Mouse (Mus musculus): ENCODE measurements at regions not wholly inside any gene's neighbourhood (a gene's known extent, or its start where the extent isn't known, plus 50 kb on each side); places are given as distances from the start of the nearest gene placed in this dataset.
A peak's percentile ranks its signal among the peaks of the same experiment; 100 is the strongest.

- Histone ChIP-seq H3K9me3 (ENCODE audit: control insufficient read depth, low read depth, low read length) (no peaks in the 10 kb centered on the region), H3K4me3 (ENCODE audit: low read depth, low read length) (no peak overlapping the region), H3K27me3 (ENCODE audit: control insufficient read depth, insufficient read depth, low read length) (no peaks in the 10 kb centered on the region), H3K9ac (replicated peaks; ENCODE audit: low read depth, low read length) (no peak overlapping the region), H3K36me3 (ENCODE audit: control insufficient read depth, insufficient read depth, low read length) (no peaks in the 10 kb centered on the region), H3K27ac (ENCODE audit: low read length) (no peak overlapping the region), H3K4me1 (ENCODE audit: control insufficient read depth, insufficient read depth, low read length) (no peaks in the 10 kb centered on the region), H3K4me2 (replicated peaks; ENCODE audit: low read depth, low read length) (peak overlapping the region; percentile 25)
- 28% methylated on average over 11 of the region's 11 CpGs for WGBS
- ATAC-seq (ENCODE audit: insufficient number of reproducible peaks, insufficient read depth, low FRiP score, low read depth), result peak; percentile 14; the same call in 1 of the 2 replicates
Observed at GRCm38 (mm10) chr16:75343028-75343901, 242.6 kb downstream of the Lipi start.

DNA sequence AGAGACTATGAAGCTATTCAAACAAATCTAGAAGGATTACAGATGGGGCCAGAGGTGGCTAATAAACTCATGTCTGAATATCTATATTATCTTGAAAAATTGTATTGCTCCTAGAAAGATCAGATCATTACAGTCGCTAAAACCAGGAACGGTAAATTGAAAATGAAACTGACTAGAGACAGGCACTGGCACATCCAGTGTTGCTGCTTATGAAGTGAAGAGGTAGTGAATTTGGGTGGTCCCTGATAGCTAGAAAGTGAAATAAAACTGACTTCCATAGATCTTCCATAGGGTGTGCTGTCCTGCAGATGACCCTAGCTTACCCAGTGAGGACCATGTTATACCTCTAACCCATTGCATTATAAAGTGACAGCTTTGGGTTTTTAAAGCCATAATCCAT lies 251.6 kb downstream of the Lipi start:
- H3K27ac ChIP-seq (ENCODE audit: low read length), result no peak overlapping the region
- no peak for ATAC-seq (ENCODE audit: insufficient number of reproducible peaks, insufficient read depth, low FRiP score, low read depth)
- H3K9me3 ChIP-seq (ENCODE audit: control insufficient read depth, low read depth, low read length), result no peaks in the 10 kb centered on the region
- no peaks in the 10 kb centered on the region for H3K27me3 ChIP-seq (ENCODE audit: control insufficient read depth, insufficient read depth, low read length)
- 48% methylated on average over 2 of the region's 2 CpGs for WGBS
- H3K4me3 ChIP-seq (ENCODE audit: low read depth, low read length), result no peak overlapping the region
- no peak overlapping the region for H3K4me2 ChIP-seq (replicated peaks; ENCODE audit: low read depth, low read length)
- no peak overlapping the region for H3K9ac ChIP-seq (replicated peaks; ENCODE audit: low read depth, low read length)
- H3K4me1 ChIP-seq (ENCODE audit: control insufficient read depth, insufficient read depth, low read length), result no peaks in the 10 kb centered on the region
- H3K36me3 ChIP-seq (ENCODE audit: control insufficient read depth, insufficient read depth, low read length), result no peaks in the 10 kb centered on the region

GRCm38 (mm10) chr16:75333750-75334149 lies 252.1 kb downstream of the Lipi start:
- no peaks in the 10 kb centered on the region for H3K36me3 ChIP-seq (ENCODE audit: control insufficient read depth, insufficient read depth, low read length)
- H3K27ac ChIP-seq (ENCODE audit: low read length), result no peak overlapping the region
- no peak overlapping the region for H3K9ac ChIP-seq (replicated peaks; ENCODE audit: low read depth, low read length)
- H3K9me3 ChIP-seq (ENCODE audit: control insufficient read depth, low read depth, low read length), result no peaks in the 10 kb centered on the region
- no peak overlapping the region for H3K4me3 ChIP-seq (ENCODE audit: low read depth, low read length)
- H3K4me1 ChIP-seq (ENCODE audit: control insufficient read depth, insufficient read depth, low read length), result no peaks in the 10 kb centered on the region
- no peak overlapping the region for H3K4me2 ChIP-seq (replicated peaks; ENCODE audit: low read depth, low read length)
- no peak for ATAC-seq (ENCODE audit: insufficient number of reproducible peaks, insufficient read depth, low FRiP score, low read depth)
- WGBS, result 65% methylated on average over 4 of the region's 5 CpGs
- no peaks in the 10 kb centered on the region for H3K27me3 ChIP-seq (ENCODE audit: control insufficient read depth, insufficient read depth, low read length)

- no peak overlapping the region for H3K27ac ChIP-seq (ENCODE audit: low read length)
- H3K4me1 ChIP-seq (ENCODE audit: control insufficient read depth, insufficient read depth, low read length), result no peaks in the 10 kb centered on the region
- H3K9me3 ChIP-seq (ENCODE audit: control insufficient read depth, low read depth, low read length), result no peaks in the 10 kb centered on the region
- H3K27me3 ChIP-seq (ENCODE audit: control insufficient read depth, insufficient read depth, low read length), result no peaks in the 10 kb centered on the region
- H3K9ac ChIP-seq (replicated peaks; ENCODE audit: low read depth, low read length), result no peak overlapping the region
- no peaks in the 10 kb centered on the region for H3K36me3 ChIP-seq (ENCODE audit: control insufficient read depth, insufficient read depth, low read length)
- ATAC-seq (ENCODE audit: insufficient number of reproducible peaks, insufficient read depth, low FRiP score, low read depth), result no peak
- WGBS, result 75% methylated on average over 4 of the region's 4 CpGs
- no peak overlapping the region for H3K4me3 ChIP-seq (ENCODE audit: low read depth, low read length)
- no peak overlapping the region for H3K4me2 ChIP-seq (replicated peaks; ENCODE audit: low read depth, low read length)
Observed at GRCm38 (mm10) chr16:75332853-75333252, 253.0 kb downstream of the Lipi start.

- Histone ChIP-seq H3K36me3 (ENCODE audit: control insufficient read depth, insufficient read depth, low read length) (no peaks in the 10 kb centered on the region), H3K27ac (ENCODE audit: low read length) (no peak overlapping the region), H3K9me3 (ENCODE audit: control insufficient read depth, low read depth, low read length) (no peaks in the 10 kb centered on the region), H3K27me3 (ENCODE audit: control insufficient read depth, insufficient read depth, low read length) (no peaks in the 10 kb centered on the region), H3K4me1 (ENCODE audit: control insufficient read depth, insufficient read depth, low read length) (no peaks in the 10 kb centered on the region), H3K4me3 (ENCODE audit: low read depth, low read length) (no peak overlapping the region), H3K9ac (replicated peaks; ENCODE audit: low read depth, low read length) (no peak overlapping the region), H3K4me2 (replicated peaks; ENCODE audit: low read depth, low read length) (no peak overlapping the region)
- 79% methylated on average over 1 of the region's 1 CpGs for WGBS
- no peak for ATAC-seq (ENCODE audit: insufficient number of reproducible peaks, insufficient read depth, low FRiP score, low read depth)
Observed at GRCm38 (mm10) chr16:75325296-75325695, 260.6 kb downstream of the Lipi start.

- Histone ChIP-seq H3K9ac (replicated peaks; ENCODE audit: low read depth, low read length) (no peak overlapping the region), H3K4me1 (ENCODE audit: control insufficient read depth, insufficient read depth, low read length) (no peaks in the 10 kb centered on the region), H3K9me3 (ENCODE audit: control insufficient read depth, low read depth, low read length) (no peaks in the 10 kb centered on the region), H3K27me3 (ENCODE audit: control insufficient read depth, insufficient read depth, low read length) (no peaks in the 10 kb centered on the region), H3K4me2 (replicated peaks; ENCODE audit: low read depth, low read length) (no peak overlapping the region), H3K27ac (ENCODE audit: low read length) (no peak overlapping the region), H3K36me3 (ENCODE audit: control insufficient read depth, insufficient read depth, low read length) (no peaks in the 10 kb centered on the region), H3K4me3 (ENCODE audit: low read depth, low read length) (no peak overlapping the region)
- ATAC-seq (ENCODE audit: insufficient number of reproducible peaks, insufficient read depth, low FRiP score, low read depth), result no peak
- 68% methylated on average over 4 of the region's 4 CpGs for WGBS
Observed at GRCm38 (mm10) chr16:75304743-75305142, 281.1 kb downstream of the Lipi start.

- Histone ChIP-seq H3K4me1 (ENCODE audit: control insufficient read depth, insufficient read depth, low read length) (no peaks in the 10 kb centered on the region), H3K27me3 (ENCODE audit: control insufficient read depth, insufficient read depth, low read length) (no peaks in the 10 kb centered on the region), H3K9ac (replicated peaks; ENCODE audit: low read depth, low read length) (no peak overlapping the region), H3K36me3 (ENCODE audit: control insufficient read depth, insufficient read depth, low read length) (no peaks in the 10 kb centered on the region), H3K27ac (ENCODE audit: low read length) (no peak overlapping the region), H3K9me3 (ENCODE audit: control insufficient read depth, low read depth, low read length) (no peaks in the 10 kb centered on the region), H3K4me2 (replicated peaks; ENCODE audit: low read depth, low read length) (no peak overlapping the region), H3K4me3 (ENCODE audit: low read depth, low read length) (no peak overlapping the region)
- 93% methylated on average over 3 of the region's 3 CpGs for WGBS
- ATAC-seq (ENCODE audit: insufficient number of reproducible peaks, insufficient read depth, low FRiP score, low read depth), result no peak
Observed at GRCm38 (mm10) chr16:75297416-75297815, 288.4 kb downstream of the Lipi start.

- H3K36me3 ChIP-seq (ENCODE audit: control insufficient read depth, insufficient read depth, low read length), result no peaks in the 10 kb centered on the region
- H3K4me2 ChIP-seq (replicated peaks; ENCODE audit: low read depth, low read length), result no peak overlapping the region
- no peak overlapping the region for H3K27ac ChIP-seq (ENCODE audit: low read length)
- no peaks in the 10 kb centered on the region for H3K27me3 ChIP-seq (ENCODE audit: control insufficient read depth, insufficient read depth, low read length)
- H3K4me3 ChIP-seq (ENCODE audit: low read depth, low read length), result no peak overlapping the region
- H3K9me3 ChIP-seq (ENCODE audit: control insufficient read depth, low read depth, low read length), result no peaks in the 10 kb centered on the region
- H3K9ac ChIP-seq (replicated peaks; ENCODE audit: low read depth, low read length), result no peak overlapping the region
- H3K4me1 ChIP-seq (ENCODE audit: control insufficient read depth, insufficient read depth, low read length), result no peaks in the 10 kb centered on the region
- WGBS, result 55% methylated on average over 9 of the region's 9 CpGs
- ATAC-seq (ENCODE audit: insufficient number of reproducible peaks, insufficient read depth, low FRiP score, low read depth), result no peak
Observed at GRCm38 (mm10) chr16:75292736-75293428, 293.0 kb downstream of the Lipi start.

All from stomach, embryonic 14.5 days (tissue).